In the genomic region with DNA sequence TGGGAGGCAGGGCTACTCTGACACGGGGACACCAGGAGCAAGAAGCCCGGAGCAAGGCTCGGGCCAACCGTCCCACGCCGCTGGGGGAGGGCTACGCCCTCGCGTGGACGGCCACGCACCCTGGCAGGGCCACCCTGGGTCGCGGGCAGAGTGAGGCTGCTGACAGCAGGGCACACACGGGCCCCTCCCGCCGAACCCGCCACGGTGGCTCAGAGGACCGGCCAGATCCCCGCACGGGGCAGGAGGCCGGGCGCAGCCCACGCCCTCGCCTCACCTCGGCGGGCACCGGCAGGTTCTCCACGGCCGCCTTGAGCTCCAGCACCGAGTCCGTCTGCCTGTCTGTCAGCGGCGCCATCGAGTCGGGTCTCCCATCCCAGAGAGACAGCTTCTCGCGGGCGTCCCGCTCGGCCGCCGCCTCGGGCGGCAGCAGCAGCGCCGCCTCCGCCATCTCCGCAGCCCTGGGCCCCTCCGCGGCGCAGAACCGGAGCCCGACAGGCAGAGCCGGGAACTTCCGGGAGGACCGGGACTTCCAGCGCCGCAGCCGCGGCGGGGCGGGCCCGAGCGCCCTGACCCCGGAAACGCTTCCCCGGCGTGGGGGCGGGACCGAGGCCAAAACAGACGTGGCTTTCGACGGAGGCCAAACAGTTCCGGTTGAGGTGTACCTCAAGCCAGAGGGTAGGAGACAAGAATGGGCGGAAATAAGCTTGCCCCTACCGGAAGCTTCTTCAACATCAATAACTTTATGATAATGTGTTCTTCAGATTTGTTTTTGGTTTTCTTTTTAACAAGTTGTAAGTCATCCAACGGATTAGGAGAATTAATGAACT, we compare ENCODE assay signal across 8 mouse cellular contexts. TPM values are rescaled to one million over a fixed set of nuclear protein-coding genes. Genes with fewer than 3 reads are reported as not detected.
DNase-seq lines count a peak whose midpoint lies in the region; ATAC-seq lines count a peak whose summit lies in the region.

Gene Cog3, minus strand, starts transcription at position 527 of the 827 bp plus-strand sequence.

- peak; percentile 96 for DNase-seq in adipocyte (ENCODE audit: low spot score)
- DNase-seq in embryo, embryonic 10 days (ENCODE audit: low spot score): peak; percentile 95
- peak; percentile 99 for DNase-seq in gastrocnemius, postnatal 10 days
- DNase-seq in induced T-regulatory cell, adult 2 months (ENCODE audit: low read depth): peak; percentile 96
- peak; percentile 91 to 97 for DNase-seq in left cerebral cortex, adult 9 months (ENCODE audit: low spot score in 2 of 2)
- DNase-seq in right cerebral cortex, postnatal 14 days: peak; percentile 96
- DNase-seq in urinary bladder, postnatal 36 days (ENCODE audit: low spot score in 2 of 2): peak; percentile 97 to 99

- ATAC-seq in megakaryocyte progenitor cell, adult 5-6 weeks (replicated peaks; ENCODE audit: poor library complexity): peak; percentile 89

RNA-seq across cellular contexts. Expression of gene Cog3, which starts in this region (rescaled TPM):
- total RNA-seq in gastrocnemius, postnatal 10 days (2021): 10 to 100 TPM; 10.6 to 12.6 TPM
- total RNA-seq in megakaryocyte progenitor cell, adult 5-6 weeks (2015): 20.1 and 22.5 TPM in 2 replicates
- total RNA-seq in megakaryocyte progenitor cell, adult 5-6 weeks (2017): 25.4 and 25.5 TPM in 2 replicates

Comparison
In these comparisons a context has a peak if more than half of its experiments do, and no peak if none do; other contexts are left out.
1. Peak in every context shown above with its lines: DNase-seq and ATAC-seq.